Mouse (Mus musculus) lung, embryonic 16.5 days (tissue): ENCODE measurements around the gene Dusp1. TPM values are rescaled to one million over a fixed set of nuclear protein-coding genes. Genes with fewer than 3 reads are reported as not detected.
A peak's percentile ranks its signal among the peaks of the same experiment; 100 is the strongest.

ENCODE experiments used
- ATAC-seq: fragments of 200-750 bp; cut with Nextera tagmentation; 2 replicates; pipeline ENCODE4 v1.8.0; 2017; ENCODE audit warnings: low read depth, mild to moderate bottlenecking, moderate library complexity
- H3K27ac ChIP-seq: fragments of 300-500 bp; sonication (generic); 2 replicates; pipeline ENCODE4 v1.5.1; 2014; ENCODE audit warnings: mild to moderate bottlenecking, control low read depth, low read length
- H3K27me3 ChIP-seq: fragments of 300-500 bp; sonication (generic); 2 replicates; pipeline ENCODE4 v1.6.1; 2014; ENCODE audit warnings: low read depth, low read length, mixed read lengths; ENCODE audit not compliant: control insufficient read depth, insufficient read depth
- H3K36me3 ChIP-seq: fragments of 300-500 bp; sonication (generic); 2 replicates; pipeline ENCODE4 v1.6.1; 2014; ENCODE audit warnings: low read length; ENCODE audit not compliant: control insufficient read depth, insufficient read depth
- H3K4me1 ChIP-seq: fragments of 300-500 bp; sonication (generic); replicated peaks from 2 replicates; pipeline ENCODE4 v1.6.1; 2014; ENCODE audit warnings: low read length, mixed read lengths; ENCODE audit not compliant: control insufficient read depth, insufficient read depth
- H3K4me2 ChIP-seq: fragments of 300-500 bp; sonication (generic); 2 replicates; pipeline ENCODE4 v1.6.1; 2014; ENCODE audit warnings: low read depth, low read length, control low read depth
- H3K4me3 ChIP-seq: fragments of 300-500 bp; sonication (generic); 2 replicates; pipeline ENCODE4 v1.5.1; 2014; ENCODE audit warnings: mild to moderate bottlenecking, low read length, control low read depth
- H3K9ac ChIP-seq: fragments of 300-500 bp; sonication (generic); 2 replicates; pipeline ENCODE4 v1.6.1; 2014; ENCODE audit warnings: low read length, control low read depth
- H3K9me3 ChIP-seq: fragments of 300-500 bp; sonication (generic); 2 replicates; pipeline ENCODE4 v1.6.1; 2016; ENCODE audit warnings: low read length; ENCODE audit not compliant: control insufficient read depth
- WGBS: fragments of 180-500 bp; shearing (Covaris S2); extraction: QIAGEN DNeasy Blood & Tissue Kit; methylation state at CpG from one replicate; pipeline ENCODE4 v1.1.7; 2014; 5-methylcytosine and 5-hydroxymethylcytosine counted together
- polyA plus RNA-seq: library from polyadenylated mRNA; unstranded; fragments of >200 nt; fragmentation: Nextera tagmentation; extraction: Ambion mirVana; gene quantifications from 2 replicates; pipeline ENCODE4 v1.2.1, GENCODE M21; 2015

The Dusp1 gene
- polyA plus RNA-seq, 1 experiment from 2014 or later = 28.4 TPM

- H3K9me3 ChIP-seq = no peaks in the 10 kb centered on the region
- H3K27ac ChIP-seq = no peak overlapping the region
- ATAC-seq = no peak
- H3K4me2 ChIP-seq = no peak overlapping the region
- H3K27me3 ChIP-seq = no peaks in the 10 kb centered on the region
- WGBS = 75% methylated on average over 4 of the region's 4 CpGs
- no peak overlapping the region for H3K4me3 ChIP-seq
- no peaks in the 10 kb centered on the region for H3K36me3 ChIP-seq
- no peak overlapping the region for H3K9ac ChIP-seq
- no peaks in the 10 kb centered on the region for H3K4me1 ChIP-seq
Measured at GRCm38 (mm10) chr17:26480956-26481355, 81.0 kb downstream of the Dusp1 start.

GRCm38 (mm10) chr17:26479619-26480018, 82.3 kb downstream of the Dusp1 start:
- Histone ChIP-seq H3K4me1 (no peaks in the 10 kb centered on the region), H3K36me3 (no peaks in the 10 kb centered on the region), H3K9me3 (no peaks in the 10 kb centered on the region), H3K27ac (no peak overlapping the region), H3K27me3 (no peaks in the 10 kb centered on the region), H3K9ac (no peak overlapping the region), H3K4me3 (no peak overlapping the region), H3K4me2 (no peak overlapping the region)
- 73% methylated on average over 6 of the region's 6 CpGs for WGBS
- ATAC-seq = peak; percentile 61; the same call in 1 of the 2 replicates

DNA sequence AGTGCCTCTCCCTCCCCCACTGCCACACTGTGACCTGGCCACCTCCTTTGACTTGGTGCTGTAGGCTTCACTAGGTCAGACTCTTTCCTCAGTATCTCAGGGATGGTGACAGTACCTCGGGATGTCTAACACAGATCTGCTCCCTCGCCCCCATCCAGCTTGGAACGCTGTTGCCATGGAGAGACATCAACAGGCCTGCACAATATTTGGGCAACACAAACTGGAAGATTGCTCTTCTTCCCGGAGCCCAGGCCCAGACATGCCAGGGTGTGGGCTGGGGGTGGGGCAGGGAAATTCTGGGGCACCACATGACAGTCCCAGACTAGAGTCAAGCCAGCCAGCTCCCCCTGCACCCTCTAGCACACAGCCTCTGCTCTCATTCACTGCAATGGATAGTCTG, 83.3 kb downstream of the Dusp1 start:
- H3K36me3 ChIP-seq = no peaks in the 10 kb centered on the region
- H3K9ac ChIP-seq = no peak overlapping the region
- H3K27me3 ChIP-seq = no peaks in the 10 kb centered on the region
- no peaks in the 10 kb centered on the region for H3K9me3 ChIP-seq
- no peak overlapping the region for H3K4me2 ChIP-seq
- H3K27ac ChIP-seq = no peak overlapping the region
- no peaks in the 10 kb centered on the region for H3K4me1 ChIP-seq
- no peak overlapping the region for H3K4me3 ChIP-seq
- WGBS = 68% methylated on average over 4 of the region's 4 CpGs
- ATAC-seq = no peak

DNA sequence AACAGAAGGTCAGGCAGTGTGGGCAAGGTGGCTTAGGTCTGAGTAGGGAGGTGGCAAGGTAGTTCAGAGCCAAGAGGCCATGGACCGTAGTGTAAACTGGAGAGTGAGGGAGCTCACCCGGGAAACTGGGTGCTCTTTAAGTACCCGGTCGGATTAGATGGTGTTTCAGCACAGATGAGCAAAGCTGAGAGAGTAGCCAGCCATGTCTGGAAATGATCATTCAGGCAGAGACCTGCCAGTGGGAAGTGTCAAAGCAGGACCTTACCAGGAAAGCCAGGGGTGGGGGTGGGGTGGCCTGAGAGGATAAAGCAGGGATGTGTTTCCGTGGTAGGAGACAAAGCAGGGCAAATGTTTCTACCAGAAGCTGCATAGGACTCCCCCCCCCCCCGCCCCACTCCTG, 85.1 kb downstream of the Dusp1 start:
- ATAC-seq = no peak
- no peak overlapping the region for H3K9ac ChIP-seq
- H3K27ac ChIP-seq = no peak overlapping the region
- no peaks in the 10 kb centered on the region for H3K9me3 ChIP-seq
- no peak overlapping the region for H3K4me2 ChIP-seq
- H3K4me3 ChIP-seq = no peak overlapping the region
- WGBS = 49% methylated on average over 6 of the region's 6 CpGs
- no peaks in the 10 kb centered on the region for H3K27me3 ChIP-seq
- H3K4me1 ChIP-seq = no peaks in the 10 kb centered on the region
- H3K36me3 ChIP-seq = no peaks in the 10 kb centered on the region

DNA sequence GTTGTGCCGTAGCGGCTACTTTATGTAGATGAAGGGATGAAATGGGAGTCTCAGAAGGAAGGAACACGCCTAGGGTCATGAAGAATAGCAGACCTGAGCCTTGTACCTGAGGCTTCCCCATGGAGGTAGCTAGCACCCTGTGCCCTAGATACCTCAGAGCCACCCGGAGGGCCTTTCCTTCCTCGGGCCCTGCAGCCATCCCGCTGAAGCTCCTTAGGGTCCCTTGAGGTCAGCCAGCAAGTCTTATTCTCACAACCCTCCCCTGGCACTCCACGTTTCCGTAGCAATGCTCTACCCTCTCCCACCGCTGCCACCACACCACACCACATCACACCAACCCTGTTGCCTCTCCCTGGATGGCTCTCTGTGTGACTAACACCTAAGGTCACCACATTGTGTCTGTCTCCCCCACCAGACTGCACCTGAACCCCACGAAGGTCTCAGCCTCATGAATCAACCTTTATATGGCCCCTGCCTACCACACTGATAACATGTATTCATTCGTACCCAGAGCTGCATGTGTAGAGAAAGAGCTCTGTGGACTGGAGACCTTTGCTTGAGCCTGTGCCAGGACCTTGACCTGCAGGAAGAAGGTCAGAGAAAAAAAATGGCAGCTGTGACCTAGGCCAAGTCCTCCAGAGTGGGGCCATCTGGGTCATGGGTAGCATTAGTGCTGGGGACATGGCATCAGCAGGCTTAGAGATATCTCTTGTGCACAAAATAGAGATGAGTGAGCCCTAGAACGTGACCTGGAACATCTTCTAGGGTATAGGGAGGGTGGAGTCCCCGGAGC, 93.6 kb downstream of the Dusp1 start:
- WGBS = 76% methylated on average over 13 of the region's 13 CpGs

GRCm38 (mm10) chr17:26467619-26468018, 94.3 kb downstream of the Dusp1 start:
- 73% methylated on average over 4 of the region's 4 CpGs for WGBS
- H3K36me3 ChIP-seq = no peaks in the 10 kb centered on the region
- no peak overlapping the region for H3K27ac ChIP-seq
- H3K9me3 ChIP-seq = no peaks in the 10 kb centered on the region
- no peak overlapping the region for H3K4me3 ChIP-seq
- no peak overlapping the region for H3K4me2 ChIP-seq
- H3K27me3 ChIP-seq = no peaks in the 10 kb centered on the region
- no peak for ATAC-seq
- no peak overlapping the region for H3K9ac ChIP-seq
- peaks cover 3% of the 10 kb centered on the region for H3K4me1 ChIP-seq

More for the DNA sequence above, 93.6 kb downstream of the Dusp1 start:
- Histone ChIP-seq H3K4me2 (no peak overlapping the region), H3K27ac (no peak overlapping the region), H3K4me1 (peaks cover 3% of the 10 kb centered on the region), H3K36me3 (no peaks in the 10 kb centered on the region), H3K9me3 (no peaks in the 10 kb centered on the region), H3K9ac (no peak overlapping the region), H3K27me3 (no peaks in the 10 kb centered on the region), H3K4me3 (no peak overlapping the region)
- ATAC-seq = no peak

DNA sequence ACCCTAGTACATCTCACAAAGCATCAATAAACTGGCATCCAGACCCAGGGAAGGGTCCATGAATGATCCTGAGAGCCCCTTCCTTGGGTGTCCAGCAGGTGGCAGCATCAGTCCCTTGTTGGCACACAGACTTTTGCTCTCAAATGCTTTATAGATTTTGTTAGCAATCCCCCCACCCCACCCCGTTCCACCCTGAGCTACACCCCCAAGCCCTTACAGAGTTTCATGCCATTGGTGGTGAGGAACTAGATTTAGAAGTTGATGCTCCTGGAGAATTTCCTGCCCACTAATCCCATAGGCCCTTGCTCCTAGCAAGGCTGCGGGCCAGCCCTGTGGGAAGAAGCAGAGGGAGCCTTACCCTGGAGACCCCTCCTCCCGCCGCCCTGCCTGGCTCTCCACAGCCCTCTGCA, 95.2 kb downstream of the Dusp1 start:
- peak overlapping the region; percentile 47; the same call in 1 of the 2 replicates for H3K27ac ChIP-seq
- peak overlapping the region; percentile 30 for H3K4me2 ChIP-seq
- H3K4me3 ChIP-seq = no peak overlapping the region
- no peaks in the 10 kb centered on the region for H3K27me3 ChIP-seq
- peak; percentile 55 for ATAC-seq
- WGBS = 9% methylated on average over 4 of the region's 4 CpGs
- H3K4me1 ChIP-seq = peaks cover 3% of the 10 kb centered on the region
- H3K9ac ChIP-seq = peak overlapping the region; percentile 46
- H3K36me3 ChIP-seq = no peaks in the 10 kb centered on the region
- no peaks in the 10 kb centered on the region for H3K9me3 ChIP-seq

GRCm38 (mm10) chr17:26464972-26465371, 97.0 kb downstream of the Dusp1 start:
- no peaks in the 10 kb centered on the region for H3K36me3 ChIP-seq
- WGBS = 44% methylated on average over 7 of the region's 7 CpGs
- peak; percentile 57 for ATAC-seq
- H3K9me3 ChIP-seq = no peaks in the 10 kb centered on the region
- peak overlapping the region; percentile 46; the same call in 1 of the 2 replicates for H3K27ac ChIP-seq
- H3K4me1 ChIP-seq = peaks cover 3% of the 10 kb centered on the region
- H3K9ac ChIP-seq = 0 out of 2 replicates have a peak overlapping the region, but pooled peaks have one; percentile 26
- H3K27me3 ChIP-seq = no peaks in the 10 kb centered on the region
- H3K4me3 ChIP-seq = no peak overlapping the region
- no peak overlapping the region for H3K4me2 ChIP-seq

GRCm38 (mm10) chr17:26464481-26464880, 97.4 kb downstream of the Dusp1 start:
- 63% methylated on average over 9 of the region's 9 CpGs for WGBS

More at GRCm38 (mm10) chr17:26464481-26464880, 97.4 kb downstream of the Dusp1 start:
- no peak for ATAC-seq
- Histone ChIP-seq H3K4me3 (no peak overlapping the region), H3K9me3 (no peaks in the 10 kb centered on the region), H3K9ac (no peak overlapping the region), H3K27me3 (no peaks in the 10 kb centered on the region), H3K36me3 (no peaks in the 10 kb centered on the region), H3K4me2 (no peak overlapping the region), H3K4me1 (peaks cover 3% of the 10 kb centered on the region), H3K27ac (peak overlapping the region; percentile 46)
